Mouse (Mus musculus): ENCODE data around the gene Ano3. TPM values are rescaled to one million over a fixed set of nuclear protein-coding genes. Genes with fewer than 3 reads are reported as not detected.

Ano3 gene
- total RNA-seq, 2 experiments from 2014 or later = 0.05 to 0.11 TPM

Other genes with a start within 250 kb of the Ano3 start
- gene Muc15, start 229.6 kb downstream of the Ano3 start, total RNA-seq (2021) = not detected
- not detected for gene Gm13941, start 155.1 kb upstream of the Ano3 start, total RNA-seq (2021)
- not detected for gene Gm15130, start 202.0 kb upstream of the Ano3 start, total RNA-seq (2021)